Mouse (Mus musculus) CH12.LX (cell line): ENCODE data around the gene Serp2.

Experiments used
- CTCF ChIP-seq, 2 experiments: IDR thresholded peaks in 1 of 2; conservative IDR thresholded peaks in 1 of 2; 2 replicates each; pipeline ENCODE4 v1.5.1; 2011 to 2012; ENCODE audit warnings: low read depth in 2 of 2, low read length in 2 of 2, improper control_type of control experiment in 1 of 2, inconsistent platforms in 1 of 2, mild to moderate bottlenecking in 1 of 2, moderate library complexity in 1 of 2
- E2F4 ChIP-seq: IDR thresholded peaks from 2 replicates; pipeline ENCODE4 v1.6.1; 2011; ENCODE audit warnings: low read depth, low read length, improper control_type of control experiment; ENCODE audit not compliant: insufficient replicate concordance
- ELF1 ChIP-seq: IDR thresholded peaks from 2 replicates; pipeline ENCODE4 v1.6.1; 2014; ENCODE audit warnings: low read depth, mild to moderate bottlenecking, inconsistent platforms, low read length, improper control_type of control experiment
- EP300 ChIP-seq: IDR thresholded peaks from 2 replicates; pipeline ENCODE4 v1.6.1; 2011; ENCODE audit warnings: low read length, improper control_type of control experiment
- ETS1 ChIP-seq: conservative IDR thresholded peaks from 2 replicates; pipeline ENCODE4 v1.6.1; 2012; ENCODE audit warnings: low read depth, mild to moderate bottlenecking, inconsistent platforms, low read length, improper control_type of control experiment, moderate library complexity
- HCFC1 ChIP-seq: IDR thresholded peaks from 2 replicates; pipeline ENCODE4 v1.6.1; 2012; ENCODE audit warnings: low read depth, mild to moderate bottlenecking, inconsistent platforms, low read length, improper control_type of control experiment
- MEF2A ChIP-seq: IDR thresholded peaks from 2 replicates; pipeline ENCODE4 v1.6.1; 2014; ENCODE audit warnings: low read depth, mild to moderate bottlenecking, inconsistent platforms, low read length, improper control_type of control experiment, borderline replicate concordance
- MYC ChIP-seq: IDR thresholded peaks from 2 replicates; pipeline ENCODE4 v1.6.1; 2011; ENCODE audit warnings: low read depth, mild to moderate bottlenecking, improper control_type of control experiment, low read length
- NELFE ChIP-seq: IDR thresholded peaks from 2 replicates; pipeline ENCODE4 v1.6.1; 2011; ENCODE audit warnings: low read depth, low read length, improper control_type of control experiment
- POLR2A ChIP-seq: IDR thresholded peaks from 2 replicates; pipeline ENCODE4 v1.6.1; 2011; ENCODE audit warnings: low read depth, mild to moderate bottlenecking, improper control_type of control experiment, low read length
- POLR2AphosphoS2 ChIP-seq: IDR thresholded peaks from 2 replicates; pipeline ENCODE4 v1.6.1; 2011; ENCODE audit warnings: low read depth, low read length, improper control_type of control experiment
- TCF12 ChIP-seq: IDR thresholded peaks from 2 replicates; pipeline ENCODE4 v1.6.1; 2014; ENCODE audit warnings: low read depth, mild to moderate bottlenecking, inconsistent platforms, low read length, improper control_type of control experiment
- USF1 ChIP-seq: IDR thresholded peaks from 2 replicates; pipeline ENCODE4 v1.6.1; 2014; ENCODE audit warnings: low read depth, mild to moderate bottlenecking, inconsistent platforms, low read length, improper control_type of control experiment
- ZC3H11A ChIP-seq: IDR thresholded peaks from 2 replicates; pipeline ENCODE4 v1.6.1; 2012; ENCODE audit warnings: low read depth, mild to moderate bottlenecking, inconsistent platforms, low read length, improper control_type of control experiment

- TF ChIP-seq POLR2A: no peak
- TF ChIP-seq HCFC1: no peak
- TF ChIP-seq POLR2AphosphoS2: no peak
- no peak for TF ChIP-seq NELFE
- no peak for TF ChIP-seq TCF12
- no peak for TF ChIP-seq EP300
- no peak for TF ChIP-seq ELF1
- no peak for TF ChIP-seq CTCF (conservative IDR thresholded peaks at IDR 0.05 in 1 of 2, IDR thresholded peaks at IDR 0.05 in 1 of 2; ENCODE audit: low read depth in 2 of 2, low read length in 2 of 2)
- TF ChIP-seq MEF2A: no peak
- no peak for TF ChIP-seq MYC
- no peak for TF ChIP-seq E2F4
- no peak for TF ChIP-seq USF1
- no peak for TF ChIP-seq ZC3H11A
- no peak for TF ChIP-seq ETS1
These were observed 30.2 kb downstream of the Serp2 start for GRCm38 (mm10) chr14:76526467-76526866.
